Mouse (Mus musculus) gastrocnemius, adult 2 months (tissue): ENCODE data around the gene Adipor2. TPM values are rescaled to one million over a fixed set of nuclear protein-coding genes. Genes with fewer than 3 reads are reported as not detected.

Experiments used
- DNase-seq: peaks from one replicate; pipeline ENCODE4 v3.0.0; 2022
- H3K27ac ChIP-seq: fragments of 200-600 bp; 2 replicates; pipeline ENCODE4 v1.8.1; 2022; ENCODE audit warnings: mild to moderate bottlenecking
- H3K4me3 ChIP-seq: fragments of 200-600 bp; 2 replicates; pipeline ENCODE4 v1.8.1; 2022; ENCODE audit warnings: mild to moderate bottlenecking, moderate library complexity
- CTCF ChIP-seq: fragments of 200-600 bp; IDR thresholded peaks from 2 replicates; pipeline ENCODE4 v1.8.1; 2022; ENCODE audit warnings: antibody characterized with exemption, mild to moderate bottlenecking, moderate library complexity
- intact Hi-C: fragments of 180-260 bp; cut with DNase I; formaldehyde crosslinking; loops from one replicate; pipeline ENCODE4 v1.15.1; 2025
- long read RNA-seq, 2 experiments: library from polyadenylated mRNA; stranded (forward); transcript quantifications; one replicate each; pipeline ENCODE4 v2.0.0; 2021
- total RNA-seq, 2 experiments: library from RNA; stranded (reverse); gene quantifications; 2 replicates each; pipeline ENCODE4 v1.2.3; 2021

Gene Adipor2
- 10 to 100 TPM; 87.7 to 94.8 TPM for total RNA-seq
- long read RNA-seq, experiment 1, transcript Adipor2-202 (8 exons, 3,489 nt) = major isoform, 26 of 67 reads
- long read RNA-seq, experiment 1, partial matches to known transcripts = 4 of 67 reads
- long read RNA-seq, experiment 1, other reads (novel, unspliced or antisense) = 37 of 67 reads
- long read RNA-seq, experiment 2, full-length matches to known transcripts = 21 of 73 reads
- long read RNA-seq, experiment 2, partial matches to known transcripts = 4 of 73 reads
- long read RNA-seq, experiment 2, other reads (novel, unspliced or antisense) = 48 of 73 reads

DNA sequence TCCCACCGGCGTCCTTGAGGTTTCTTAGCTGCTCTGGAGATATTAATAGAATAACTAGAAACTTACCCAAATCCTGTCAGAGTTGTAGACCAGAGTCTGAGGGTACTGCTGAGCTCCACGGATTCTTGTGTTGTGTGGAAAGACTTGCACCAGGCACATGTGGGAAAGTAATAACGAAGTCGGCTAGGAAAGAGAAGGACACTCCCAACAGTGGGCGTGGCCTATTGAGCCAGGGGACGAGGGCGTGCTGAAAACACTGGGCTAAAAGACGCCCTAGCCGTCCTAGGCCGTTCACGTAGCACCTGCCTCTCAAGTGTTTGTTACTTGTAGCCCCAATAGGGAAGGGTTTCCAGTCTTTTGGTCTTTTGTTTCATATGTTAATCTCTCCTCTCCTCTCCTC is at the start of gene Adipor2:
Adipor2 (minus strand) TSS at position 351 of the 400 bp plus-strand sequence.
- TF ChIP-seq CTCF = no peak
- intact Hi-C loops = no loop called here
- peak; percentile 84 for DNase-seq
- H3K27ac ChIP-seq = peak within 1 kb of the TSS; percentile 80
- H3K4me3 ChIP-seq = peak within 1 kb of the TSS; percentile 77

DNA sequence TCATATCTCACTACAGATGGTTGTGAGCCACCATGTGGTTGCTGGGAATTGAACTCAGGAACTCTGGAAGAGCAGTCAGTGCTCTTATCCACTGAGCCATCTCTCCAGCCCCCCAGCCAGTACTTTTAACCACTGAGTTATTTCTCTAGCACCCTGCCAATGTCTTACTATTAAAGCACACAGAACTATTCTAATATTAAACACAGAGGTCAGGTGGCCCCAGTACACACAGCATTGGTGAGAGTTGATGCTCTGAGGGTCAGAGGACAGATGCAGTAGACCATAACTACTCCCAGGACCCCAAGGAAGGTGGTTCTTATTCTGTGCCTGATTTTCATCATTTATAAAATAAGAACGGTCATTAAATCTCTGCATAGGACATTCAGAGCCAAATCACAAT is 48.7 kb upstream of the Adipor2 start:
- no peak for TF ChIP-seq CTCF
- intact Hi-C loops = no loop called here
- H3K4me3 ChIP-seq = no peak overlapping the region
- no peak for DNase-seq
- H3K27ac ChIP-seq = no peak overlapping the region

GRCm38 (mm10) chr6:119460391-119460790 is 42.9 kb upstream of the Adipor2 start:
- no peak overlapping the region for H3K4me3 ChIP-seq
- TF ChIP-seq CTCF = no peak

GRCm38 (mm10) chr6:119459041-119459440 is 41.5 kb upstream of the Adipor2 start:
- no peak overlapping the region for H3K27ac ChIP-seq
- TF ChIP-seq CTCF = no peak
- no peak for DNase-seq
- intact Hi-C loops = no loop called here
- H3K4me3 ChIP-seq = no peak overlapping the region

More at GRCm38 (mm10) chr6:119460391-119460790, 42.9 kb upstream of the Adipor2 start:
- no peak for DNase-seq
- intact Hi-C loops = no loop called here
- H3K27ac ChIP-seq = no peak overlapping the region

DNA sequence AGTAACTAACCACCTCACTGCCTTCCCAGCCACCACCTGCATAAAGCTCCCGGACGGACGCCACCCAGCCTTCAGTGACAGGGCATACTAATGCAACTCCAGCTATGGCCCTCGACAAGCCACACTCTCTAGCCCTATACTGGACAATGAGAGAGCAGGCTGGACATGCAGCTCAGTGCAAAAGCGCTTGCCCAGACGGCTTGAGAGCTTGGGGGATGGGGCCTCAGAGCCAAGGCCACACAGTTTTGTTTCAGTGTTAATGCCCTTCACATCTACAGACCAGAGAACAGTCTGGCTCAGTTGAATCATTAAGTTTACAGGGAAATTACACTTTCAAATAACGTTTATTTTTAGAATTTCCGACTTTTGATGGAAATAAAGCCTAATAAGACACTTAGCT is 40.7 kb upstream of the Adipor2 start:
- intact Hi-C loops = no loop called here
- no peak for DNase-seq
- H3K4me3 ChIP-seq = no peak overlapping the region

DNA sequence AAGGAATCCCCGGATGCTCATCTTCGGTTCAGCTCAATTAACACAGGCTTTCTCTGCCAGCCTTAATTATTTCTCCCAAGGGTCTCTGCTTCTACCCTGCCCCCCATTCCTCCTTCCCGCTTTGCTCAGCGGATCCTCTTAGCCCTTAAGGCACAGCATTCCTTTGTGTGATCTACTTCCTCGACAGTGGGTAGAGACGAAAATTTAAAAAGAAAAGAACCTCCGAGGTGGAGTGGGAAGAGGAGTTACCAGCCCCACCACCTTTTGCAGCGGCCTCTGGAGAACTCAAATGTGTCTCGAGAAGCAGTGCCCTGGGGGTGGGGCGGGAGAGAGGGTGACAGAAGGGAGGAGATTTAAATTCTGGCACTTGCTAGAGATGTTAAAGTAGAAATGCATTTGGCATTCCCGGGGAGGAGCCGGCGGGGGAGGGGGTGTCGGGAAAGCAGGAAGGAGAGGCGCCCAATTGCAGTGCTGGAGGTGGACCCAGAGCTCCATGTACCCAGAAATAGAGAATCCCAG is 34.5 kb upstream of the Adipor2 start:
- DNase-seq = peak; percentile 55
- intact Hi-C loops = no loop called here
- Histone ChIP-seq H3K4me3 (peak overlapping the region; percentile 70), H3K27ac (peak overlapping the region; percentile 49)
- TF ChIP-seq CTCF = no peak

More for the DNA sequence above, 40.7 kb upstream of the Adipor2 start:
- no peak overlapping the region for H3K27ac ChIP-seq
- TF ChIP-seq CTCF = no peak

DNA sequence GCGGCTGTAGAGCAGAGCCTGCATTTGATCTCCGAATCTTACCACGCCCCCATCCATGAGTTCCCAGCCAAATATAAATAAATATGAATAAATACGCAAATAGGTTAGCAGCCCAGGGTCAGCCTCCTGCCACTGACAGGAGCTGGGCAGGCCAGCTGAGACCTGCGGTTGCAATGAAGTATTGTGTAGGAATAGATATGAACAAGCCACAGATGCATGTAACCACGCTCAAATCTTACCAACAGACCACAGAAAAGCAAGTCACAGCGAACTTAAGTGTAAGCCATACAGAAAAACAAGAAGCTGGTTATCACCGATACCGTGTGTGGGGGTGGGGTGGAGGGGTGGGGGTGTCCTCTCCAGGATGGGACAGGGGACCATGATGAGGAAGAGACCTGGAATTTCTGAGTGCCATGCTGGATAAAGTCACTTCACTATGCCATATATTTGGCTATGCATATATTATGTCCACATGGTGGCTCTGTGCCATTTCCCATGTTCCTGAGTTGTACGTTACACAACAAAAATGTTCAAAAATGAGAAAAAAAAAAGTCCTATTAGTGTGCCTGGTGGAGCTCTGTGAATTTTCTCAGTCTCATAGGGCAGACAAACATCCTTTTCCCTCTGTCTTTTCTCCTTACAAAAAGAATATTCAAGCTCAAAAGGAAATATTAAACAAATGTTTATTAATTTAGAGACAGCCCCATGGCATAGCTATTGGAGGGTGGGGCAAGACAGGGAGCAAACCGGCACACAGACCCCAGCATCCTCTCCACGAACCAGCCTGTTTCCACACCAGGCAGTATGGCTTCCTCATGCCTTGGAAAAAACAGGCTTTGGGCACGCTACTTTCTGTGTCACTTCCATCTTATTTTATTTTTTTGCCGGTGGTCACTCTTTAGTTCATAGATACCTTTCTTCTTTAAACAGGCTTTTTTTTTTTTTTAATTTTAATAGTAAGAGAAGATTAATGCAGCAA is 33.8 kb upstream of the Adipor2 start:
- H3K4me3 ChIP-seq = peak overlapping the region; percentile 70
- intact Hi-C loops = no loop called here

GRCm38 (mm10) chr6:119449060-119449499 is 31.6 kb upstream of the Adipor2 start:
- peak; percentile 71 for DNase-seq
- peak overlapping the region; percentile 55 for H3K4me3 ChIP-seq
- no peak overlapping the region for H3K27ac ChIP-seq
- peak; percentile 57 for TF ChIP-seq CTCF
- intact Hi-C loops = no loop called here

More for the DNA sequence above, 33.8 kb upstream of the Adipor2 start:
- H3K27ac ChIP-seq = no peak overlapping the region
- no peak for TF ChIP-seq CTCF
- no peak for DNase-seq

DNA sequence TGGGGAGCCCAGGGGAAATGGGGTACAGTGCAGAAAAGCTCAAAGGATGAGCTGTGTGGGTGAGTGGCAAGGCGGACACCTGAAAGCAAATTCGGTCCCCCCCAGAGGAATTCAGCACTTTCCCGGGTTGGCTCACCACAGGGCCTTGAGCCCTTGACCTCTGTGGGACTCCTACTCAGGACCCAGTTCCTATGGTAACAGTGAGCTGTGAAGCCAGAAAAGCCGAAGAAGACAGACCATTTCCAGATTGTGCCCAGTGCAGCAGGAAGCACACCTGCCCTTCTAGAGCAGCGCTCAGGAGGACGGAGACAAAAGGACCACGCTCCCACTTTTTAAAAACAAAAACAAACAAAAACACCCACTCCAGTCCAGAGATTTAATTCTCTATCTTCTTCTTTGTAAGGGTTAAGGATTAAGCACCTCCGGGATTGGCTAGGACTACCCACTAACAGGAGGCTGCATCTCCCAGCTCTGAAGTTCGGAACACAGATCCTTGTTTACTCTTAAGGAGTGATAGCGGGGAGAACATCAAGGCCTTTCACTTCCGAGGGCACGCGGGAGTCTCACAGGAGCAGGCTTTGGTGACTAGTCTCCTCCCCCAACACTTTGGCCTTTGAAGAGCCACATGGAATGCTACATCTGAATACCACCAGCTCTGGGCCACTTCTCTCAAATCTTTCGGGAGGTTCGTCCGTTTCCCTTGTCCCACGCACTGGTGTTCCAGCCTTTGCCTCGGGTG is 31.0 kb upstream of the Adipor2 start:
- no peak for TF ChIP-seq CTCF
- Histone ChIP-seq H3K27ac (no peak overlapping the region), H3K4me3 (peak overlapping the region; percentile 55)
- intact Hi-C loops = no loop called here
- DNase-seq = no peak

DNA sequence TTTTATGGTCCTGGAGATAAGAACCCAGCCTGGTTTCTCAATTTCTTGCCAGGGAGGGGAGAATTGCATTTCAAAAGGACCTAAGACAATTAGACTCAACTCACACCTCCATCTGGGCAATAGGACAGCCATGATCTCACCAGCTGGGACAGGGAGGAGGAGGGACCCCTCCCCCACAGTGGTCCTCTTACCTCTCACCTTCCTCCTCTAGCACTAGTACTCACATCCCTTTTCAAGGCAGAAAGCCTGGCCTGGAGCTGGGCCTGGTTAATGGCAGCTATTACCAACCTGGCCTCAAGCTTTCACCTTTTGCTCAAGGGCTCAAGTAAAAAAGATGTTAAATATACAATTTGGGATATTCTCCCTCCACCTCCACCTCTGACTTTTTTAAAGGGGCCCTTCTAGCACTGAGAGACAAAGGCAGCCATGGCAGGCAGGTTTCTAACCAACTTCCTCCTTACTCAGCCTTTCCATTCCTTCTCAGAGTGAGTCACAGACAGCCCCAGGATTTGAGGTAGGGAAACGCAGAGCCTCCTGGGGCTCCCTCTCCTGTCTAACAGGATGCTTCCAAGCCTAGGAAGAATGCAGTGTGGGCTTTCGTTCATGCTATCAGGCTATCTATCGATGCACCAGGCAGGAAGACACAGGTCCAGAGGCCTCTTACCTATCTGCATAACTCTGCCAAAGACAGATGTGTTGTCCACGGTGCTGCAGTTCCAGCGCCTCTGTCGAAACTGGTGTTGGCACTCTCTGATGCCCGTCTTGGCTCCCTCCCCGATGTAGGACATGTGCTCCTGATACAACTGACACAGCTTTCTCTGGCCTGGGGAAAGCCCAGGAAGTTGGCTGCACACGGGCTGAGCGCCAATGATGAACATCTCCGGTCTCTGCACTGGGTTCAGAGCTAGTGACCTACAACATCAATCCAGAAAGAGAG is 28.4 kb upstream of the Adipor2 start:
- intact Hi-C loops = no loop called here
- H3K27ac ChIP-seq = no peak overlapping the region
- no peak overlapping the region for H3K4me3 ChIP-seq
- no peak for TF ChIP-seq CTCF
- peak; percentile 59 for DNase-seq
